Comparison of ENCODE assay signal across 14 mouse cellular contexts in the genomic region with DNA sequence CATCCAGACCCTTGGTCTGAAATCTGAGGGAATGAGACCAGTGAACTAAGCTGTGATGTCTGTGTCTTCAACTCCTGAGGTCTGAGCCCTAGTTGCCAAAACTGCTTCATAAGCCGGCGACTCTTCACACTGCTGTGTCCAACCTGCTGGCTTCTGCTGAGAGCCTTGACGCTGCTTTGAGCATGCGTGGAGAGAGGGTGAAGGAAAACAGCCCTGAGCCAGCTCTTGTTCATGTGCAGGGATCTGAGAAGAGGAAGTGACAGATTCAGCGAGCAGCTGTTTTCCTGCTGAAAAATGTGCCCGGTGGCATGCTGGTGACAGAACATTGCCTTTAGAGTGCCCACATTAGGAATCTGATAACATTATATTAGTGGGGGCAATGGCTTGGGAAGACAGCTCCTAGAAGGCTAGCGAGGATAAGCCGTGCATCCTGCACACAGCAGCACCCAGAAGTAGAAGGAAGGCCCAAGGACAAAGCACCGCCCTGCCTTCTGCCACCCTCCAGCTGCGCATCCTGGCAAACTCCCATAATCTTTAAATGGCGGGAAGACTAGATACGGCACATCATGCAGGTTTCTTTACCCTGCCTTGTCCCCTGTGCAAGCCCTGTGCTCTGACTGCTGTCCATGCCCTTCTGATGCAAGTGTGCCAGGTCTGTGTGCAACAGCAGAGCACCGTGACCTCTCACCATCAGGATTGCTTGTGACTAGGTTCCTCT.
DNase-seq lines count a peak whose midpoint lies in the region; ATAC-seq lines count a peak whose summit lies in the region.
"Had no signal": no experiment of that assay in that cellular context is flagged by ENCODE, and none has a peak within 500 bp of the region (broad histone marks: within the 10 kb centered on the region; RNA-seq: fewer than 3 reads in every experiment).

No protein-coding gene starts in this region.

- 0 out of 2 replicates have a peak, but pooled peaks have one; percentile 52 for ATAC-seq in frontal cortex, adult (ENCODE audit: low TSS enrichment)
- ATAC-seq in kidney, embryonic 16.5 days (ENCODE audit: low FRiP score, low TSS enrichment): no peak
- ATAC-seq: lung, postnatal 0 days had no signal

- no peaks in the 10 kb centered on the region for H3K9me3 ChIP-seq in kidney, embryonic 16.5 days (ENCODE audit: low read length)
- H3K9me3 ChIP-seq: neural tube, embryonic 12.5 days had no signal

- H3K4me1 ChIP-seq in kidney, embryonic 16.5 days (ENCODE audit: insufficient read depth, low read length): peaks cover 21% of the 10 kb centered on the region

- no peak for DNase-seq in frontal cortex, postnatal 10 days (ENCODE audit: low spot score in 2 of 2)
- peak; percentile 14 for DNase-seq in lung, postnatal 25 days (ENCODE audit: low spot score)
- DNase-seq in lung, postnatal 4 days: no peak
- peak; percentile 52 for DNase-seq in R1 (ENCODE audit: low read depth, low spot score)
- DNase-seq in layer of hippocampus, postnatal 14 days (ENCODE audit: low spot score in 2 of 2): peak; percentile 50 to 54
- DNase-seq in spleen, postnatal 14 days (ENCODE audit: low spot score in 2 of 2): no peak
- DNase-seq: adrenal gland, postnatal 36 days; B cell, adult 2 months; cerebellum, adult 8-10 months; thymus, adult 2 months had no signal

- H3K27me3 ChIP-seq in kidney, embryonic 16.5 days (ENCODE audit: insufficient read depth, low read length): no peaks in the 10 kb centered on the region
- H3K27me3 ChIP-seq: neural tube, embryonic 12.5 days had no signal

- H3K4me3 ChIP-seq in kidney, embryonic 16.5 days (ENCODE audit: low read length): no peak overlapping the region
- H3K4me3 ChIP-seq: neural tube, embryonic 12.5 days had no signal

- peaks cover 12% of the 10 kb centered on the region; the same call in 1 of the 2 replicates for H3K36me3 ChIP-seq in kidney, embryonic 16.5 days (ENCODE audit: insufficient read depth, low read length)

- no peak overlapping the region for H3K27ac ChIP-seq in kidney, embryonic 16.5 days (ENCODE audit: low read length)
- H3K27ac ChIP-seq: neural tube, embryonic 12.5 days had no signal

- WGBS in kidney, embryonic 16.5 days: 88% methylated on average over 13 of the region's 13 CpGs

- no peak overlapping the region for H3K4me2 ChIP-seq in kidney, embryonic 16.5 days (replicated peaks; ENCODE audit: low read depth, low read length)
- H3K4me2 ChIP-seq: neural tube, embryonic 12.5 days had no signal

- no peak overlapping the region for H3K9ac ChIP-seq in kidney, embryonic 16.5 days (replicated peaks; ENCODE audit: low read length)
- H3K9ac ChIP-seq: neural tube, embryonic 12.5 days had no signal

Comparison
In these comparisons a context has a peak if more than half of its experiments do, and no peak if none do; other contexts are left out.
1. DNase-seq: peak in lung, postnatal 25 days (single experiment), R1 (single experiment) and layer of hippocampus, postnatal 14 days (2 of 2); none in frontal cortex, postnatal 10 days (0 of 2), lung, postnatal 4 days (0 of 2) and spleen, postnatal 14 days (0 of 2).